Mouse (Mus musculus): ENCODE data around the gene Ccne1.

DNA sequence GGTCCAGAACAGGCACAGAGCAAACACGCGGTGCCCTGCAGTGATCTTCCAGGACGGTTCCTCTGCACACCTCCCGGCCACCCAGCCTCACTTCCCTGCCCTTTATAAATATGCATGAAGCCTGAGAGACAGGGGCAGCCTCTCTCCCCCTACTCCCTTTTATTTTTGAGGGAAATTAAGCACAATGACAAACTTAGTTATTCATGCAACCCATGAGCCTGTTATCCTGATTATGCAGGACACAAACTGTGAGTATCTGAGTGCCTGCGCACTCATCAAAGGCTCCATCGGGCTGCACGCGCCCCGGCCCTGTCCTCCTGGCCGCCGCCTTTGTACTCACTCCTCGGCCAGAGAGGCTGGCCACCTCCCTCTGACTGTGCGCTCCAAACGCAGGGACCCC, 32.8 kb downstream of the Ccne1 start:
- TF ChIP-seq USF1 (IDR thresholded peaks at IDR 0.05; ENCODE audit: low read depth, low read length): no peak
- no peak for TF ChIP-seq POLR2A (IDR thresholded peaks at IDR 0.05; ENCODE audit: control insufficient read depth in 1 of 2, insufficient read depth in 1 of 2, low read depth in 1 of 2, low read length in 2 of 2, poor library complexity in 1 of 2)
- no peak for TF ChIP-seq EP300 (IDR thresholded peaks at IDR 0.05; ENCODE audit: low read depth in 1 of 2, low read length in 2 of 2)
- no peak for TF ChIP-seq MAFK (IDR thresholded peaks at IDR 0.05; ENCODE audit: borderline replicate concordance, low read depth, low read length)
- TF ChIP-seq POLR2AphosphoS5 (IDR thresholded peaks at IDR 0.05; ENCODE audit: borderline replicate concordance, low read depth, low read length): no peak
- TF ChIP-seq JUND (IDR thresholded peaks at IDR 0.05; ENCODE audit: low read depth, low read length): no peak
- no peak for TF ChIP-seq GATA1 (IDR thresholded peaks at IDR 0.05; ENCODE audit: low read depth, low read length)

Data from MEL (cell line).